Mouse (Mus musculus) CD4-positive, CD25-positive, alpha-beta regulatory T cell, adult 9 weeks (primary cell): ENCODE results near the gene Smcp. TPM values are rescaled to one million over a fixed set of nuclear protein-coding genes. Genes with fewer than 3 reads are reported as not detected.

Experiments used
- polyA plus RNA-seq: library from polyadenylated mRNA; unstranded; fragments of 100-300 nt; shearing (Covaris generic); gene quantifications from one replicate; pipeline ENCODE4 v1.2.1, GENCODE M21; 2017

Smcp gene
- not detected for polyA plus RNA-seq

DNA sequence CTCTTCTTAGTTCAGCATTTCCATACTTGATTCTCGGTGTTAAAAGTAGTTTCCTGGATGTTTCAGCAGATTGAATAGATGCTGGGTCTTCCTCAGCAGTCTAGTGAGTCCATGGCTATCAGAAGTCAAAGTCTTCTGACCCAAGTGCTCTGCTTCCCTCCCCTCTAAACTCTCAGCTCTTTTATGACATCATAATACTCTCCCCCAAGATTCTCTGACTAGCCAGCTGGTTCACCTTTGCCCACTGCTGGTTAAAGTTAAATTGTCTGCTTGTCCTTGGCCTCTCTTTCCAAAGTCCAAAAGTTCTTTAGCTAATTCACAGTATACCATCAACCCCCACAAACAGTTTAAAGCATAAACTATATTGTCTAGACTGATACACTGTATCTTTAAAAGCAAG, at the start of gene Smcp:
Smcp (minus strand) TSS at position 140 of the 400 bp plus-strand sequence.

DNA sequence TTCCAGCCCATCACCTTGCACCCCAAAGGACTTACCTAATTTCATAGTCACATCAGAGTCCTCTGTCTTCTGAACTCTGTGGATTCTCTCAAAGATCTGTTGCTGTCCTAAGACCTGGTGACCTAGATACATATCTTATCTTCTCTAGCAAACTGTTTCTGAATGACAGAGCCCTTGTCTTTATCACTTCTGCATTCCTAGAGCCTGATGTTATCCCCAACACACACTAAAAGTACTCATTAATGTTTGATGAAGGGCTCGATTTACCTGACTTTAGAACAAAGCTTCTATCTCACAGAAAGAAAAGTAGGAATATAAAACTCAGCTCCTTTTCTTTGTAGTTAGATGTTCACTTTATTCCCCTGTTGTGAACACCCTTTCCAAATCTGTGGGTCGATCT, 32.8 kb upstream of the Smcp start, which contains the start of gene Lce6a:
Lce6a (minus strand) TSS at position 101 of the 400 bp plus-strand sequence.

DNA sequence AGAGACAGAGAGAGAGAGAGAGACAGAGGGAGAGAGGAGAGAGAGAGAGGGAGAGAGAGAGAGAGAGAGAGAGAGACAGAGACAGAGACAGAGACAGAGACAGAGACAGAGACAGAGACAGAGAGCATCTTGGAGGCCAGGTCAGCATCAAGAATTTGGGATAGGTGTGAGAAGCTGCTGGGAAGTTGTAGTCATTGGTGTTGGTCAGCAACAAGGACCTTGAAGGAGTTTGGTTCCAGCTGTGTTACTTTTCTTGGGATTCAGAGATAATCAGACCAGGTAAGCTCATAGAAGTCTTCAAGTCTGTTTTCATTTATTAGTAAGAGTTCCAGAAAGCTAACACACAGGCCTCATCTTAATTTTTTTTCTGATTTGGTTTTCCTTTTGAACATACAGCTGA, 18.6 kb upstream of the Smcp start, which contains the start of gene 2210017I01Rik:
2210017I01Rik (minus strand) TSS at position 101 of the 400 bp plus-strand sequence.

DNA sequence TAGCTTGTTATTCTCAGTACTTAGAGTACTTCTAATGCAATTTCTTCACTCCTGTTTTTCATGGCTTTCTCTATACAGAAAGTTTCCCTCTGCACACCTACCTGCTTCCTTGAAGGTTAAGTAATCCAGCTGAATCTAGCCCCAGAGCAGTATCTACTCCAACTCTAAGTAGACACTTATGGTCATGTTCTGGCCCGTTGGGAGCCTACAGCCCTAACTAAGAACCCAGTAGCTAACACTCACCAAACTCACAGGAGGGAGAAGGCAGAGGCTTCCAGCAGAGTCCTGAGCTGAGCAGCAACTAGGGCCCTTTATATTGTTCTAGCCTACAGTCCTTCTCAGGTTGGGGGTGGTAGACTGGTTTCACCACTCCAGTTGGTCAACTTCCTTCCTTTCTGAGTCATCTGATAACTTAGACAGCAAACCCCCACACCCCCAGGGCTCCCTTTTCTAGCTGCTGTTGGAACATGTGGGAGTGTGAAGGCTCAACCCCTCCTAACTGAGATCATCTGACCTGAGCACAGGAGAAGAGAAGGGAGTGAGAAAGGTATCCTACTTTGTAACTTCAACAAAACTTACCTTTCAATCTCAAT, 15.3 kb downstream of the Smcp start, which contains the start of gene Ivl:
Ivl (minus strand) TSS at position 287 of the 593 bp plus-strand sequence.

DNA sequence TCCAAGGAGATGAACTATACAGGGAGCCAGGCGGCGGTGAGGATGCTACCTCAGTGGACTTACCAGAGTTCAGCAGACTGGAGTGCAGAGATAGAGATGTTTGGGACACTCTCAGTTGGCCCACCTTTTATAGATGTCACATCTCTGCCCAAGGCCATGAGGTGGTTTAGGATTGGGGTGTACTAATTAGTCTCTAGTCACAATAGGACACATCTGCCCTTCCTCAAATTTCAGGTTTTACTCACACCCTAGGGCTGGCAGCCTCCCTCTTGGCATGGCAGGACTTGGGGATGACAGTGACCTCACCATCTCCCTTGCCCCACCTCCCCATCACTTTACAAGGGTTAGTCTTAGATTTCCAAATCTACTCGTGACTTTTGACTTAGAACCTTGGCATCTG, 54.4 kb downstream of the Smcp start, which contains the start of gene 2310046K23Rik:
2310046K23Rik (minus strand) TSS at position 101 of the 400 bp plus-strand sequence.

Other genes with a start within 250 kb of the Smcp start
- not detected for gene Sprr2d, start 249.9 kb downstream of the Smcp start, polyA plus RNA-seq
- gene Sprr2e, start 236.9 kb downstream of the Smcp start, polyA plus RNA-seq: not detected
- not detected for gene Sprr2f, start 223.8 kb downstream of the Smcp start, polyA plus RNA-seq
- not detected for gene Sprr2h, start 203.3 kb downstream of the Smcp start, polyA plus RNA-seq
- not detected for gene Sprr2i, start 181.0 kb downstream of the Smcp start, polyA plus RNA-seq
- not detected for gene Sprr2j-ps, start 170.9 kb downstream of the Smcp start, polyA plus RNA-seq
- 25.1 TPM for gene Gm9774, start 159.6 kb downstream of the Smcp start, polyA plus RNA-seq
- not detected for gene Sprr2k, start 156.4 kb downstream of the Smcp start, polyA plus RNA-seq
- gene Sprr1b, start 150.2 kb downstream of the Smcp start, polyA plus RNA-seq: not detected
- not detected for gene Sprr3, start 130.3 kb downstream of the Smcp start, polyA plus RNA-seq
- gene Sprr1a, start 103.1 kb downstream of the Smcp start, polyA plus RNA-seq: not detected
- not detected for gene Sprr4, start 88.5 kb downstream of the Smcp start, polyA plus RNA-seq
- gene 2310046K23Rik, start 54.5 kb downstream of the Smcp start, polyA plus RNA-seq: not detected
- not detected for gene Ivl, start 15.3 kb downstream of the Smcp start, polyA plus RNA-seq
- gene 2210017I01Rik, start 18.5 kb upstream of the Smcp start, polyA plus RNA-seq: not detected
- not detected for gene Lce6a, start 32.7 kb upstream of the Smcp start, polyA plus RNA-seq
- not detected for gene Lce1a1, start 59.3 kb upstream of the Smcp start, polyA plus RNA-seq
- not detected for gene Lce1b, start 67.9 kb upstream of the Smcp start, polyA plus RNA-seq
- gene Lce1a2, start 81.3 kb upstream of the Smcp start, polyA plus RNA-seq: not detected
- gene Lce1c, start 90.2 kb upstream of the Smcp start, polyA plus RNA-seq: not detected
- gene Lce1d, start 98.2 kb upstream of the Smcp start, polyA plus RNA-seq: not detected
- gene Lce1e, start 120.1 kb upstream of the Smcp start, polyA plus RNA-seq: not detected
- not detected for gene Lce1f, start 131.4 kb upstream of the Smcp start, polyA plus RNA-seq
- not detected for gene Gm38119, start 150.1 kb upstream of the Smcp start, polyA plus RNA-seq
- gene Lce1g, start 163.3 kb upstream of the Smcp start, polyA plus RNA-seq: not detected
- gene Lce1h, start 176.1 kb upstream of the Smcp start, polyA plus RNA-seq: not detected
- gene Lce1i, start 189.9 kb upstream of the Smcp start, polyA plus RNA-seq: not detected
- gene Lce1j, start 201.5 kb upstream of the Smcp start, polyA plus RNA-seq: not detected
- gene Lce1k, start 218.9 kb upstream of the Smcp start, polyA plus RNA-seq: not detected
- gene Kprp, start 238.2 kb upstream of the Smcp start, polyA plus RNA-seq: not detected